Mouse (Mus musculus) right cerebral cortex, postnatal 25 days (tissue): Measurements from ENCODE around the gene Ankrd13d.
A peak's percentile ranks its signal among the peaks of the same experiment; 100 is the strongest.

Experiments used
- DNase-seq: peaks from one replicate; pipeline ENCODE4 v3.0.0; 2022

Ankrd13d gene

DNA sequence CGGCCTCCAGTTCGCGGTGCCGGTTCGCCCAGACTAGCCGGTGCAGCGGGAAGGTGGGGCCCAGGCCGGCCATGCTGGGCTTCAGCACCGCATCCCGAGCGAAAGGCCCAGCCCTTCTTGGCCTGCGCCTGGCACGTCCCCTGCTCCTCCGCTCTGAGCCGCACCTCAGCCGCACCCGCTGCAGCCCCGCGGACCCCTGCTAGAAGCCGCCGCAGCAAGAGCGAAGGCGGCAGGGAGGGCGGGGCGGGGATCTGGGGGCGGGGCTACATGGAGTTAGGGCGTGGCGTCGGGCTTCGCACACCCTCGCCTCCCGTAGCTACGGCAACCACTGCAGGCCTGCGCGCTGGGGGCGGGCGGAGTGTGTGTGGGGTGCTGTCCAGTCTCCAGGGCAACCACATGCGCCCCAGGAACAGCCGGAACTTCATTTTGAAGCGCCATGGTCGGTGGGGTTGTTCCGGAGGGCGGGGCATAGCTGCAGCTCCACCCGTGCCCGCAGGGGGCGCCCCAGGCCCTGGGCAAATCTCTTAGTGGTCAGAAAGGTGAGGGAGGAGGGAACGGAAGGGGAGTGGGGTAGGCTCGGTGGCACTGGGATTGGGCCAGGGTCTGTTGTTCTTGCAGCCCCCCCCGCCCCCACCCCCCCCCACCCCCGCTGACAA is at the start of gene Ankrd13d:
TSS of gene Ankrd13d (minus strand) at position 240 of the 656 bp plus-strand sequence.
- peak; percentile 92 for DNase-seq

DNA sequence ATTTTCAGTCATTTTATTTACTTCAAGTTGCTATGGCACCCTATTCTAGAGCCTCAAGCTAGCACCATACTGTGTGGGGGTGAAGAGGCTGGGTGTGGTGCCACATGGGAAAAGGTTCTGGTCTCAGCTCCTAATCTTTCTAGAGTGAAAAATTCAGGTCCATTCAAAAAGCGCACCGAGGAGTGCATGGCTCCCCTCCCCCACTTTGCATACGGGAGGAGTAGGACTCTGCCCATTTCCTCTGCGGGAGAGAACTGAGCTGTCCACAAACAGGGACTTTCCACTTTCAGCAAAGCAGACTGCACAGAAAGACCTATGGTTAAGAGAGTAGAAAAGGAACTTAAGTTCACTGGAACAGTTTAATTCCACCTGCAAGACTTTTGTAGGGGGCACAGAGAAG is 49.7 kb upstream of the Ankrd13d start:
- peak; percentile 20 for DNase-seq

DNA sequence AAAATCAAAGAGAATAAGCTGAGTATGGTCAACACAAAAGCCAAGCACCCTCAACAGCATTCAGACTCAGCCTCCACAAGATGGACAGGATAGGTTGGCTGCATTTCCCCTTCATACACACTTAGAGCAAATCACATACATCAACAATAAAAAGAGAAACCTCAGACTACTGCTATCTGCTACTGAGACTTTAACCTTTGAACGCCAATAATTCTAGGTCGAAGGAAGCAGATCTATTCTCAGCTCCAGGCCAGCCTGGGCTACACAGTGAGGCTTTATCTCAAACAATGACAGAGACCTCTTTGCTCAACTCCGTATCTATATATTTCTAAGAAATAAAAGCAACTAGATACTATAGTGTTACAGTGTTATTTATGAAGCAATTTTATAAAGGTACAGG is 48.3 kb upstream of the Ankrd13d start:
- no peak for DNase-seq

DNA sequence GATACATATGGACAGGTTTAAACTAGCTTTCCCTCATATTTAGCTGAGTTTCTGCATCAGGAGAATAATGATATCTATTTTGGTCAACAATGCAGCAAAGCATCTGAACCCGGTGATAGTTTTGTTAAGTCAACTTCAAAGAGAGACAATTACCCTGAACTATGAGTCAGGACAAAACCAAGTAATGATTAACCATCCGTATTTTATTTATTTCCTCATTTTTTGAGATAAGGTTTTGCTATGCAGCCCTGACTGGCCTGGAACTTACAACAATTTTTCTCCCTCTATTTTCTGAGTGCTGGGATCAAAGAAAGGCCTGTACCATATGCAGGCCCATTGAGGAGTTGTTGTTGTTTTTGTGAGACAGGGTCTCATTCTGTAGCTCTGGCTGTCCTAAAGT is 47.7 kb upstream of the Ankrd13d start:
- DNase-seq, result no peak

DNA sequence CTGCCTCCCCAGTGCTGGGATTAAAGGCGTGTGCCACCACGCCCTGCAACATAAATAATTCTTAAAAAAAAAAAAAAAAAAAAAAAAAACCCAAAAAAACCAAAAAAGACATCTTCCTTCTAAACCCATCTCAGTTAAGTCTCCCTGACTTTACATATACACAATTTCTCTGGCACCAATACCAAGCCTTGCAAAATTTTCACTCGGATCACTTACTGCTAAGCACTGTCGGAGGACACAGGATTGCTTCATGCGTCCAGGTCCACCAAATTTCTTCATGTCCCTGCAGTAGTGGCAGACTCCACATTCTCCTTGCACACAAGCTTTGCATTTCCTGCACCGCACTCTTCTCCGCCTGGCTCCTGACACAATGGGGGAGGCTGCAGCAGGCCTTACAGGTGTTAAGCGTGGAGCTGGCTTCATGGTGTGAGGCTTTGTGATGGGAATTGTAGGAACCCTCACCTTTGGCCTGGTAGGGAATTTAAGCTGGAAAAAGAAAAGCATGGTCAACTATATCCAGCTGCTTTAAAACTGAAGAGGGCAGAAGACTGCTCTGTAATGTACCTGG is 45.9 kb upstream of the Ankrd13d start:
- DNase-seq, result no peak

DNA sequence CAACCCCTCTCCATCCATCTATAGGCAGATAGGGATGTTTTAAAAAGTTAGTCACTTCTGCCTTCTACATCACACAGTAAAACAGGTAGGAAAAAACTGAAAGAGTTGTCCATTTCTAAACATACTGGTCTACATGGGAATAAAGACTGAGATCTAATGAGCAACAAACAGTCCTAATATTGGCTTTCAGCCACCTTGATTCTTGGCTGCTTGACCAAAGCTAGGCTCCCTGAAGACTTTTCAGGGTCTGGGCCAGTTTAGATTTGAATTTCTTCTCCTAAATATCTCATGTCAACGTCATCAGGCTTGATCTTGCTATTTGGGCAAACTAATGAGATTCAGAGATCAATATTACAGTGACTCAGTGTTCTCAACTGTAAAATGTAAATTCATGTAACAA is 43.9 kb upstream of the Ankrd13d start:
- no peak for DNase-seq

DNA sequence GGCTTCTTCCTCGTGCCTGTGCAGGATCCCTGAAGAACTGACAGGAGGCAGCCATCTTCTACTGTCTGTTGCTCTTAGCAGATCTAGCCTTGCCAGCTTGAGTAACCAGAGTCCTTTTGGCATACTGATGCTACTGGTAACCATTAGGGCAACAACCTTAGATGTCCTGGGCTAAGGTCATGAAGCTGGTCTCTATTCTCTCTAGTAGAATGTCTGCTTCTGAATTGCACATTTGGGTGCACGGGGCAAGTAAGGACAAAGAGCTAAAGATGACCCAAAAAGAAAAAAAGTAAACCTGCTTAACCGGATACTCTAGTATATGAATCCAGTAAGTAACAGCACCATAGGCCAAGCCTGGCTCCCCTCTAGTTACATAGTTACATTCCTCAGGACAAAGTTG is 43.2 kb upstream of the Ankrd13d start:
- no peak for DNase-seq

DNA sequence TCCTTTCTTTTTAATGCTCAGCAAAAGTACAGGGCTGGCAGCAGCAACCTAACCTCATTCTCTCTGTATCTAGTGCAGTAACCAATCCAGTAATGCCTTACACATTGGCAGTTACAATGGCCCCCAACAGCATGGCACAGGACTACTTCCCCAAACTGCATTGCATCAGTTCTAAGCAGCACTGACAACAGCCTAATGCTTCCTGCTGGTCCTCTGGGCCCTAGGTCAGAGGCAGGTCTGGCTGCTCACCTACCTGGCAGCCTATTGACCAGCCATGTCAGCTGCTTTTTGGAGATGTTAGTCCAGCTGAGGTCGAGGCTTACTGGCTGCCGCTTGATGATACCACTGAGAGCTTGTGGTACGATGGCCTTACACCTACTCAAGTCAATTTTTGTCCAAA is 39.2 kb upstream of the Ankrd13d start:
- no peak for DNase-seq

DNA sequence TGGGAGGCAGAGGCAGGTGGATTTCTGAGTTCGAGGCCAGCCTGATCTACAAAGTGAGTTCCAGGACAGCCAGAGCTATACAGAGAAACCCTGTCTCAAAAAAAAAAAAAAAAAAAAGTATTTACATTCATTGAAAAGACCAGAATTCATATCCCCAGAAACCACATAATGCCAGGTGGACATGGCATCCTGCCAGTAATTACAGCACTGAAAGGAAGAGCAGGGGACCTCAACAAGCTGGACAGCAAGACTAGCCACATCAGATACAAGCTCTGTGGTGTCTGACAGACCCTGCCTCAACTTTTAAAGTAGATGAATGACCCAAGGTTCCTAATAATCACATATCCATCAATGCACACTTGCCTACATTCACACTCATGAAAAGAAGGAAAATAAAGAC is 38.7 kb upstream of the Ankrd13d start:
- DNase-seq, result no peak

DNA sequence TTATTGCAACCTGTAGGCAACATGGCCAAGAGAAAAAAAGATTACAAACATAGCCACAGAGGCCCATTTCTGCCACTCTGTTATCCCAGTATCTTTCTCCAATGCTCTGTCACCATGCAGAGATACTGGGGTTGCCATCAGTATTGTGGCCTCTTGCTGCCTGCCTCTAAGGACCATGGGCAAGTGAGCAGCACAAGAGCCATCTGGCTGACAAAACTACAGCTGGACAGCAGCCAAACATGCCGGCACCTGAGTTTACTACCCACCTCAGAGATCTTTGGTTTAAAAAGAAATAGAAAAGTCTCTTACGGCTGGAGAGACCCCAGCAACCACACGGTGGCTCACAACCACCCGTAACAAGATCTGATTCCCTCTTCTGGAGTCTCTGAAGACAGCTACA is 36.3 kb upstream of the Ankrd13d start:
- DNase-seq, result no peak

DNA sequence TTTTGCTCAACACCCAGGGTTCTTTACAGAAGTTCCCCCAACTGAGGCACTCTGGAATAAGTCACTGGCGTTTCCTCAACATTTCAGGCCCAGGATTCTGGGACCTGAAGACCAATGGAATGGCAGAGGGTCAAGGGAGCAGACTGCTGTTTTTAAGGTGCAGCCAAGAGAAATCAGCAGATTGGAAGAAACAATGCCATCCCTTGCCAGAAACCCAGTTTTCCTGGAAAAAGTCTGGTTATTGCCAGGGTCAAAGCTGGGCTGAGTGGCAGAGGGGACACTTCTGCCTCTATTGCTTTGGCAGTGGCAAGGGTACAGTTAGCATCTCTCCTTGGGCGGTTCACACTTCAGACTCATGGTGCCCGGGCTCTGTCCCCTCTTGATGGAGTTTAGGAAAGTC is 34.2 kb upstream of the Ankrd13d start:
- no peak for DNase-seq

DNA sequence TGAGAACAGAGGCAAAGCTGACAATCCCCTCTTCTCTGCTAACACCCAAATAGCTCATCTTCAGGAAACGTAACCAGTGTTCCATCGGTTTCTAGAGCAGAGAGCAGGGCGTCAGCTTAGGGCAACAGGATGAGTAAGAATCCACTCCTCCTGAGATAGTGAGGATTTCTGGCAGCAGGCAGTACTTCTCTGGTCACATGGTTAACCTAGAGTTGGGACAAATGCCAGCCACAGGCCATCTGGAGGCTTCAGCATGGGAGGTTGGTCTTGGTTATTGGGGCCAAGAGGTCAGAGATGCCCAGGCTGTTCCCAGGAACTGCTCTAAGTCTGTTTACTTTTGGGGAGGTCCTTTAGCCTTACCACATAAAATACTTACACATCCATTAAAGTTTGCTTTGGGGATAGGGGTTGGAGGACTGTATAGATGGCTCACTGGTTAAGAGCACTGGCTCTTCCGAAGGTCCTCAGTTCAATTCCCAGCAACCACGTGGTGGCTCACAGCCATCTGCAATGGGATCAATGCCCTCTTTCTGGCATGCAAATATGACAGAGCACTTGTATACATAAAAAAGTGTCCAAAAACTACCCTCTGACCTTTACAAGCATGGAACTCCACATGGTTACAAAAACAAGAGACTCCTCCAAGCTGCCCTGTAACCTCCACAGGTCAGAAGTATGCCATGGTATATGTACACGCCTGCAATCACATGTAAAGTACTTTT is 32.4 kb upstream of the Ankrd13d start:
- DNase-seq, result no peak

DNA sequence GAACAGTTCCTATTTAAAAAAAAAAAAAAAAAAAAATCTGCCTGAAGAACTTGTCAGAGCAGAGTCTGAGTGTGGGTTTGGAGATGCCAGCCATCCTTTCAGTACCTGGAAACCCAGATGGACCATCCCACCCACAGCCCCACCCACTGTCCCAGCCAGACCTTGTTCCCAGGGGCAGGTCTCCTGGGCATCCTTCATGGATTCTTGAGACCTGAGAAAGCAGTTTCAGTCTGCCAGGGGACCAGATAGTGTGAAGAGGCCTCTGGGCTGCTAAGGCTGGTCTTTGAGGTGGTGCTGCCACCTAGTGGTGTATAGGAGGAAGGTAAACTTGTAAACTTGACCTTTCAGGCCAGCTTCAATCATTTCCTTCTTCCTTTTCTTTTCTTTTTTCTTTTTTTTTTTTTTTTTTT is 26.8 kb upstream of the Ankrd13d start:
- DNase-seq, result no peak

DNA sequence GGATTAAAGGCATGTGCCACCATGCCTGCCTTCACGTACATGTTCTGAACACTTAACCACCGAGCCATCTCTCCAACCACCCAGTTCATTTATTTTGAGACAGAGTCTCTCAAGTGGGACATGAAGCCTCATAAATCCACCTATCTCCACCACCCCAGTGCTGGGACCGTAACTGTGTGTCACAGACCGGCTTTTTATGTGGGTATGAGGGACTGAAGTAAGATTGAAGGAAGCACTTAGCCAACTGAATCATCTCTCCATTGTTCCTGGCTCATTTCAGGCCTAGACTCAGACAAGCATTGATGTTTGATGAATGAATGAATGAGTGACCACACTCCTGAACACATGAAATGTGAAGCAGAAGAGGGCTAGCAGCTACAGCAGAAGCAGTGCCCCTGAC is 26.4 kb upstream of the Ankrd13d start:
- no peak for DNase-seq

DNA sequence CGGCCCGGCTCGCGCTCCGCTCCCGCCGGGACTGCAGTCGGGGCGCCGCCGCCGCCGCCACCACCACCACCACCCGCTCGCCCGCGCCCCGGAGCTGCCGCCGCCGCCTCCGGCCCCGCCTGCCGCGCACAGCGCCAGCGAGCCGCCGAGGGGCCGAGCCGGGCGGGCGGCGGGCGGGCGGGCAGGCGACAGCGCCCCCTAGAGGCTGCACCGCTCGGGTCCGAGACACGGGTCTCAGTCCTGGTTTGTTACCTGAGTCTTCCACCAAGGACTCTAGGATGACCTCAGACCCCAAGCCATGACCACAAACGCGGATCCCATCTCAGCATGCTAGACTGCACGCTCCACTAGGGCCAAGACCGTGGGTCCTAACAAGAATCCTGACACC is 23.2 kb upstream of the Ankrd13d start, which contains the start of gene Grk2:
TSS of gene Grk2 (minus strand) at position 33 of the 388 bp plus-strand sequence.
- DNase-seq, result peak; percentile 81

DNA sequence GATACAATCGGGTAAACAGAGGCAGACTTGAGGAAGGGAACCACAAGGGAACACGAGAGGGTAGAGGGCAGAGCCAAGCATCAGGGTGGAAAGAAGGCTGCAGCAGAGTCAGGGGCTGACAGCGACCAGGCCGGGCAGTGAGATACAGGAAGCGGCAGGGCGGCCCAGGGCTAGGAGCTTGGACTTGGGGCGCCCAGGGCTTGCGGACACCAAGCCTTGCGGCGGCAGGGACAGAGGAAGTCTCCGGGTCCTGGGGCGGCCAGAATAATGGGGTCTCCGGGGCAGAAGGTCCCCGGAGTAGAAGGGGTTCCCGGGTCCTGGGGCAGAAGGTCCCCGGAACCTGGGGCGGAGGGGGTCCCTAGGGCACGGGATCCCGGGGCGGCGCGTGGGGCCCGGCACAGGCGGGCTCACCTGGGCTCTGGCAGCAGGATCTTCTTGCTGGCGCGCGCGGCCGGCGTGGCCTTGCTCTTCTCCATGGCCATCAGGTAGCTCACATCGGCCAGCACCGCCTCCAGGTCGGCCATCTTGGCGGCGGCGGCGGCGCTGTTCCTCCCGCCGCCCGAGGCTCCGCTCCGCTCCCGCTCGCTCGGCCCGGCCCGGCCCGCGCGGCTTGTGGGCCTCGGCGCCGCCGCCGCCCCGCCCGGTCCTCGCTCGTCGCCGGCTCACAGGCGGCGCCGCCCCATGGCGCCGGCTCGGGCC is 22.7 kb upstream of the Ankrd13d start:
- DNase-seq, result peak; percentile 49

DNA sequence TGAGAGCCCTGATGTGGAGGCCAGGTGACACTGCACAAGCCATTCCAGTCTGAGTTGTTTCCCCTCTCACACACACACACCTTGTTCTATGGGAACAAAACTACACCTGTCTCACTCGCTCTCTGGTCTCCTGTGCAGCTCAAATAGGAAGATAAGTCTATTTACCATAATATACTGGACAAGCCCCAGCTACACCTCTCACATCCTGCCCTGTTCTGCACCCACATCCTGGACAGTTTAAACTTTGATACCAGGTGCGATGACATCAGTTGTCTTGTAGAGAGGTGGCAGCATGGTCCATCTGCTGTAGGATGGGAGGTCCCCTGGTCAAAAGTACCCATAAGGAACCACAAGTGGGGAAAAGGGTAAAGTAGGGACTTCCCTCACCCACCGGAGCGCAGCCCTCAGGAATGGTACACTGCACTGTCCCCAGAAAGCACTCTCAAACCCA is 22.0 kb upstream of the Ankrd13d start:
- DNase-seq, result no peak

DNA sequence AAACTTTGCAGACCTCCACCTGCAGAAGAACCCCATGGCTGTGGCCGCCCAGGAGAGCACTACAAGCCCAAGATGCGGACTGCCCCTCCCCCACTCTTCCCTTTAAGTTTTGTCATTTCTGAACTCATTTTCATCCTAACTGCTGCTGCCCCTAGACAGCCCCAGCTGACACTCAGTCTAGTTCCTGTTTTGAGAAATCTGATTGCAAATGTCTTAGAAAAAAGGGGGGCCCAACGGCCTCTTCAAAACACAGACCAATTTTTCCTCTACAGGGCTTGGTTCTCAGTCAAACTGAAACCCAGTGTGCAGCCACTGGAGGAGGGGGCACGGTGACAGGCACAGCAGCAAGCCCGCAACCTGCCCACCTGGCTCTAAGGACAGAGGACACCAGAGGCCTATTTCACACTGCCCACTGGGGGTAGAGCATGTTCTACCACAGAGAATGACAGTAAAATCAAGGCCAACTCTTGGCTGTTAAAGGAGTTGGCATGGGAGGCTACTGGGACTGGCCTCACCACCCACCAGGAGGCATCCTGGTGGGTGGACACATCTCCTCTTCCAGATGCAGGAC is 21.4 kb upstream of the Ankrd13d start:
- DNase-seq, result no peak

DNA sequence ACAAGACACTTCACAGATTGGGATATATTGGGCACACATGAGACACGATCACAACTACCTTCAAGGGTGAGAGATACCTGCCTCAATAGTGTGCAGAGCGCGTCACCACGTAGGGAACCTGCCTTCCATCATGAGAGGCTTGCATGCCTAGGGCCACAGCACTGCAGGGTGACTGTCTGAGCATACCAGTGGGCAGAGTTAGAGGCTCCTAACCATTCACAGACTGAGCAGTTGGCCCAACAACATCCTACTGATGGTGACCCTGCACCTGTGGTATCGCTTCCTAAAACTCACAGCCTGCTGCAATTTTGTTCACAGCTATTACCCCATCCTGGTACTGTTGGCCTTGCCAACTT is 20.7 kb upstream of the Ankrd13d start:
- no peak for DNase-seq

DNA sequence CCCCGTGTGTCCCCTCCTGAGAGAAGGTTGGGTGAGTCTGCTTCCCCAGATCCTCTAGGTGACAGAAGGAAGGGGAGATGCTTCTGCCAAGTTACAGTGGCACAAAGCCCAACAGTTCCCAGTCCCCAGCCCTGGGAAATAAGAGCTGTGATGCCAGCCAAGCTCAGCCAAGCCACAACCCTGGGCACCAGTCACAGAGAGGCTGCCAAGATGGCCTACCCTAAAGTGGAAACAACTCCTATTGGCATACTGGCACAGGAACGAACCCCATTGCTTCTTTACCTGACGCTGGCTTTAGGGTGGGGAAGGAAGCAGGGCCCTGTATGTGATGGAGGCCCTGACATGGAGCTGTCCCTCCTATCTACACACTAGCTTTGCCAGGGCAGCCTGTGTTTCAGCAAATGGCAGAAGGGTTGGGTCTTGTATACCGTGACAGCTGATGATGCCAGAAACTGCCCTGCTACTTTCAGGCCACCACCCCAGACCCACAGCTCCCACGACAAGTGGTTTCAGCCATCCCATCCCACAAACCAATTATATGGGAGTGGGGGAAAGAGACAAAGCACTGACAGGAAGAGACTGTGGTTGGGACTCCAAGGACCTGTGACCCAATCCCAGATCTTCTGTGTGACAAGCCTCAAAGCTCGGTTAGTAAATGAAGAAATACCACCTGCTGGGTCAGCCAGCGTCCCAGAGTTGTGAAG is 20.2 kb upstream of the Ankrd13d start:
- peak; percentile 37 for DNase-seq

DNA sequence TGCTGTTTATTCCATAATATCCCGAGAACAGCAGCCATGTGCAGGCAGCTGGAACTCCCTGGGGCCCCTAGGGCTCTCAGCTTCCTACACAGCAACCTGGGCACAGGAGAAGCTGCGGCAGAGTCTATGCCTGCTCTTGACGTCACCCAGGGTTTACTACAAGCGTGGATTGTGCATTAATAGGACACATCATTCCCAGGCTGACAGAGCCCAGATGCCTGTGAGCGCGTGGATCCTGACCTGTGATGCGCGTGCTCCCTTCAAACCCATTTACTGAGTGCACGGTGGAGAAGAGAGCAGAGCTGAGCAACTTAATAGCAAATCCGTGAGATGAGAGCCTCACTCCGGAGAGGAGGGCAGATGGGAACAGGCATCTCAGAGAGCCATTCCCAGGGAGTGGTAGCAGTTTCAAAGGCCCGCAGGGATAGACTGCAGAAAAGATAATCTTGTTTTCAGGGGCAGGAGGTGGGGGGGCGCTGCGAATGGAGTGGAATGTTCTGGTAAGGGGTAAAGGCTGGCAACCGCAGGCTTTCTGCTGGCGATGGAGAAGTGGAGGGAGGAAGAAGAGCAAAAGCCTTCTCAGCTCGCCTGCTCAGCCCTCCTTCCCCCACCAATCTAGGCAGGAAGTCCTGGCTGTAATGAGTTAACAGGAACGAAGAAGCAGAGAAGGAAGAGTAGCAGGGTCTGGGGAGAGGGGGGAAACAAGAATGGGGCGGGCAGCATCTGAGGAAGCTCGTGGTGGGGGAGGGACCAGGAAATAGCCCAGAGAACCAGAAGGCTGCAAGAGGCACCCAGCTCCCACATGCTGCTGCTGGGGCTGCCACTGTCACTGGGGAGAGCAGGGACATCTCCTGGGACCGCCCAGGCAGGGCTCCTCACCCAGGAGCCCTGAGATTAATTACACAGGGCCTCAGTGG is 19.1 kb upstream of the Ankrd13d start:
- peak; percentile 50 for DNase-seq
